Mouse (Mus musculus) G1E (cell line): ENCODE results near the gene Fut8.

Experiments used
- CTCF ChIP-seq: IDR thresholded peaks from 2 replicates; pipeline ENCODE4 v1.5.1; 2012; ENCODE audit warnings: low read depth, low read length, inconsistent platforms, mixed read lengths
- GATA1 ChIP-seq: IDR thresholded peaks from 2 replicates; pipeline ENCODE4 v1.6.1; 2012; ENCODE audit warnings: borderline replicate concordance, low read length, inconsistent platforms, mixed read lengths

GRCm38 (mm10) chr12:77288507-77288906 is 50.6 kb downstream of the Fut8 start:
- TF ChIP-seq CTCF (no peak), GATA1 (no peak)
